Mouse (Mus musculus) lung, postnatal 36 days (tissue): Measurements from ENCODE around the gene Ina.

Experiments
- DNase-seq: peaks from one replicate; pipeline ENCODE4 v3.0.0; 2022; ENCODE audit warnings: mixed read lengths

The Ina gene

GRCm38 (mm10) chr19:47065860-47066259 is 51.4 kb downstream of the Ina start:
- no peak for DNase-seq

- DNase-seq: peak; percentile 97
Observed at GRCm38 (mm10) chr19:47067096-47067882, 52.8 kb downstream of the Ina start, which contains the start of gene Taf5. TSS of gene Taf5 (plus strand) at chr19:47067746.

GRCm38 (mm10) chr19:47067924-47068611 is 53.6 kb downstream of the Ina start:
- DNase-seq: peak; percentile 90
